Mouse (Mus musculus) left cerebral cortex, postnatal 25 days (tissue): ENCODE data around the gene Fam71a. TPM values are rescaled to one million over a fixed set of nuclear protein-coding genes. Genes with fewer than 3 reads are reported as not detected.
"Not testable (repeated sequence)": the region's sequence is repeated elsewhere in the genome, so short reads cannot be mapped to it uniquely, and the experiment has no call there.

Source experiments
- DNase-seq, 2 experiments: peaks; one replicate each; pipeline ENCODE4 v3.0.0; 2022; ENCODE audit warnings: low spot score in 2 of 2, mixed read lengths in 1 of 2
- intact Hi-C: fragments of 180-260 bp; cut with DNase I; formaldehyde crosslinking; loops from one replicate; pipeline ENCODE4 v1.15.1; 2025
- total RNA-seq, 2 experiments: library from RNA; stranded (reverse); gene quantifications; 2 replicates each; pipeline ENCODE4 v1.2.3; 2021

The Fam71a gene
- total RNA-seq, 2 experiments from 2014 or later, result not detected

DNA sequence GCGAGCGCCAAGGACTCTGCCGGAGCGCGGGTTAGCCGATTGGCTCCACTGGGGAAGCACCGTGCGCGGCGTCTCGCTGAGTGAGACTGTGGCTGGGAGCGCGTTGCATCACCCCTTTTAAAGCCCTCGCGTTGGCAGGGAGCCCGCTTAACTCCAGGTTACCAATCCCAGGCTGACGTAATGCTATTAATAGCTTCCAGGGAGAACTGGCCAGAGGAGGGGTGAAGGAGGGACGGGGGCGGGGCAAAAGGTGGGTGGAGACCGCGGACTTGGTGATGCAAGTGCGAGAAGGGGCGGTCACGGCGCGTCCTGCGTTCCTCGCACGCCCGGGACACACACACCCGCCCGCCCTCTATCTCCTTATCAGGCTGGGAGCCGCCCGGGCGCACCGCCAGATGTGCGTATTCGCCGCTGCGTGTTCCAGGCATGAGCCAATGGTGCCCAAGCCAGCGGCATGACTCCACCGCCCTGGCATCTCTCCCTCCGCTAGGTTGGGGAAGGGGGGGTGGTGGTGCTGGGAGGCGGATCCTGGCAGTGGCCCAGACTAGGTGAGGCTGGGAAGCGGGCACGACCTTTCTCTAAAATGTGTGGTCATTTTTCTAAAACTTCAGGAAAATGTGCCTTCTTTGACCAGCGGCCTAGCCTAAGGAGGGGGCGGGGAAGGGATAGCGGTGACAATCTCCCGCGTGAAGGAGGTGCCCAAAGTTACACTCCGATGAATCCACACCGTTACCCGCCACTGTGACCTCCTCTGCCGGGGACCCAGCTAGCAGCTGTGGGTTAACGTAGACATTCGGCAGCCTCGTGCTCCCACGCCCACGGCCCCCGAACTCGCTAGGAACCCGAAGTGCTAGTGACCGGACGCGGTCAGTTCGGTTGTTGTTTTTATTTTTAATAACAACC, 18.8 kb upstream of the Fam71a start:
- peak; percentile 79 to 82 for DNase-seq
- intact Hi-C loops, result loop anchor here (5.0 kb wide), 2 partner anchors 86 to 94 kb away; partner anchors contain the start of gene Batf3

DNA sequence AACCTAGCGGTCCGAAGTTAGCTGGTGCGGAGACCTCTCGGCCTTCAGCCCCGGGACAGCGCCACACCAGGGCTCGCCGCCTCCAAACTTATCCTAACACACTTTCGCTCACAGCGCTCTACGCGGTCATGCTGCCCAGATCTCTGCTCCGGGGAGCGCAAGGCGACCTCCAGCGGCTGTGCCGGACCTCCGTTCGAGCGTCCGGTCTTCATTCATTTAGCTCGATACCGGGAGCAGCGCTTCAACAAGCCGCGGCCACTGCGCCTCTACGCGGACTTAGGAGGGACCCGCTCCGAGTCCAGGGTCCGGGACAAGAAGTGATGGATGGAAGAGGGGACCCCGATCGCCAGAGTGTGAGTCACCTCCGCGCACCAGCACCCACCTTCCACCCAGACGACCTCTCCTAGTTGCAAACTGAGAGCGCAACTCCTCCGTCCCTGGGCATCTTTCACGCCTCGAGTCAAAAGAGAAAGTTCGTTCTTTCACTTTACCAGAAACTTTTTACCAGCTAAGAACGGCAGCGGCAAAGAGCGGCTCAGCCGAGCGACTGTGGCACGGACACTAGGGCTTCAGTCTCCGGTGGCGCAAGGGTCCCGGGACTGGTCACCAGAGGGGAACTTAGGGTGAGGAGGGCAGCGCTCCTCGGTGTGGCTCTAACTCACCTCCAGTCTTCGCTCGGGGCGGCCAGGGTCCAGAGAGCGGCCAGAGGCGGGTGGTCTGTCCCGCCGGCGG, 18.0 kb upstream of the Fam71a start:
- intact Hi-C loops, result loop anchor here (5.0 kb wide), 2 partner anchors 85 to 95 kb away; partner anchors contain the start of gene Batf3
- DNase-seq, result peak; percentile 16 to 21

DNA sequence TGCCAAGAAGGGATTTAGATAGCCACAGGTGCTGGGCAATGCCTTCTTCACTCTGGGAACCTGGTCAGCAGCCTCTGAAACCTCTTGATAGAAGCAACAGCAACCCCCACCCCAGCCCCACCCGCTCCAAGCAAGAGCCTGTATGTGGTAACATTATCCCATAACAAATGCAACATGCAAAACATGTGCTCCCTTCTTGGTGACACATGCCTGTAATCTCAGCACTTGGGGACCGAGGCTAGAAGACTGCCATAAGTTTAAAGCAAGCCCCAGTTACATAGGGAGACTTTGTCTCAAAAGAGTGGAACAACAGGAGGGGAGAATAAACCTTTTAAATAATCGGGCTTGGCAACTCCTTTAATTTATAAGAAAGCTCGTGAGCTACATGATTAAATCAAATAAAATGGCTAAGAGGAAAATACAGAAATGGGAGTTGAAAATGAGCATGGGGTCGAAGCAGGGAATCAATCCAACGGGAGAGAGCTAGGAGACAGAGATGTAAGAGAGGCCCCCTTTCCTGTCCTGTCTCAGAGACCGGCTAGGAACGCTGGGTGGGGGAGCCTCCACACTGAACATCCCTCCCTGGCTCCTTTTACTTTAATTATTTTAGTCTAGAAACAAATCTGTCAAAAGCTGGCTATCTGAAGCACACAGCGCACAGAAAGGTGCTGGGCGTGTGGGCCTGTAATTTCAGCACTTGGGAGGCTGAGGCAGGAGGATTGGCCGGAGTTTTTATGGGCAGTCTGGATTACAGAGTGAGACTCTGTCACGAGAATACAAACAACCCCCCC, 17.0 kb upstream of the Fam71a start:
- intact Hi-C loops, result loop anchor here (5.0 kb wide), 2 partner anchors 84 to 96 kb away; partner anchors contain the start of gene Batf3
- no peak for DNase-seq

DNA sequence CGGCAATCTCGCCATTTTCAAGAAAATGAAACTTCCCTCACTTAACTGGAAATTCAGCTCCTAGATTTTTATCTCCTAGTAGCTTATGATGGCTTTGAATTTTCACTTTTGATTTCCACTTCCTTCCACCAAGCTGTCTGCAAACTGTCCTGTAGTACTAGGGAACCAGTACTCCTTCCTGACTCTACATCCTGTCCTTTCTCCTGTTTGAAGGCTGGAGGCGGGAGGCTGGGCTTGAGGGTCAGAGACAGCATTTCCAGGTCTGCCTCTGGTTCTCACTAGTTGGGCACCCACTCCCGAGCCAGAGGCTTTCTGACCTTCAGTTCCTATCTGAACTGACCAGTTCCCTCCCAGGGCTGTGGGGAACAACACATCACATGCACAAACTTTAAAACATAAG, 15.8 kb upstream of the Fam71a start:
- intact Hi-C loops, result loop anchor here (5.0 kb wide), 2 partner anchors 83 to 97 kb away; partner anchors contain the start of gene Batf3
- DNase-seq, result no peak

DNA sequence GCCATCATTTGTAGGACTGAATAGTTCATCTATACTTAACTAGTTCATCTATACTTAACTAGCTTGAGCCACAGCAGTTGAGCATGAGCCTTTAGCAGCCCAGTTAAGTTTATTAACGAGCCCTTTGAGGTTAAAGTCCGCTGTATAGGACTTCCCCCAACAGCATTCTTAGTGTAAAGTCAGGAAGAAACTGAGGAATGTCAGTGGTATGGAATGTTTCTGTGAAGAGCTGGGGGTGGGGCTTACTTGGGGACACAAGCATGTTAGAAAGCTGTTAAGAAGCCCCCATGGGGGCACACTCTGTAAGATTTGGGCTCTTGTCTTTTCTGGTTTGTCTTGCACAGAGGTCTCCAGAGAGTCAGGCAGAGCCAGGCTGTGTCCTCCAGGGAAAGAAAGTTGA, 15.2 kb upstream of the Fam71a start:
- intact Hi-C loops, result loop anchor here (5.0 kb wide), 2 partner anchors 83 to 97 kb away; partner anchors contain the start of gene Batf3
- DNase-seq, result no peak

DNA sequence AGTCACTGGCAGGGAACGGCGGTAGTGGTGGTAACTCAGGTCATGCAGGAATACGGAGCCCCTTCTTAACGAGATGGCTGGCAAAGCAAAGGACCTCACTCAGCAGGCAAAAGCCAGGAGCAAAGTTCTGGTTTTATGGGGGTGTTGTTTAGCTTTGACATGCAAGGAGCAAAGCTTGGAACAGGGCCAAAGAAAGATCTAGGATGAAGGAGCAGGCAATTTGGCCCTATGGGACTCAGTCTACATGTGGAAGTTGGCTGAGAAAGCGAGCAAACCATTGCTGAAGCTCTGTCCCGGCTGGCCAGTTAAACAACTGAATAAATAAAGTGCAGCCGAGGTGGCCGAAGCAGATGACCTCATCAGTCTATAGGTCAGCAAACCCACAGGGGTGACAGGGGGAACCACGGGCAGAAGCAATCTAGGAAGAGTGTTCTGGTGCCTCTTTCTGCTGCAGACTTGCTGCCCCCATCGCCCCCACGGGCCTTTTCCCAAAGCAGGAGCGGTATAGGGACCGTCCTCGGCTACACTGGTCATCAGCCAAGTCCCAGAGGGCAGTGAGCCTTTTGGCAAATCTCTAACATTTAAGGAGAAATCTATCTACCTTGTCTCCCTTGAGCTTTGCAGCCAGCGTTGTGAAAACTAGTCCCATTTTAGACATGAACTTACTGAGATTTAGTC, 14.0 kb upstream of the Fam71a start:
- intact Hi-C loops, result no loop called here

DNA sequence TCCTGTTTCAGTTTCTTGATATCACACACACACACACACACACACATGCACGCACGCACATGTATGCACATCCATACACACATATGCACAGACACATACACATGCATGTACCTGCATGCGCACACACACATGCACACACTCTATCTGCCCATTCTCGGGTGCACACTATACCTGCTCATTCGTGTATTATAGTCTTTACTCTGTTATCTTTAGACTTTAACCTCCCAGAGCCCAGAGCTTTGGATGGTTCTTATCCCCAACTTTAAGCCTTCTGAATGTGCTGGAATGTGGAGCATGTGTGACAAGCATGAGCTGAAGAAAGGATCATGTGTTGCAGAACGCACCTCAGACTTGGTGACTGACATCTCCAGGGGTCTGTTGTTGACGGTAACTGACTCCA, 12.3 kb upstream of the Fam71a start:
- no peak for DNase-seq
- intact Hi-C loops, result no loop called here

More for the DNA sequence above, 14.0 kb upstream of the Fam71a start:
- DNase-seq, result no peak

DNA sequence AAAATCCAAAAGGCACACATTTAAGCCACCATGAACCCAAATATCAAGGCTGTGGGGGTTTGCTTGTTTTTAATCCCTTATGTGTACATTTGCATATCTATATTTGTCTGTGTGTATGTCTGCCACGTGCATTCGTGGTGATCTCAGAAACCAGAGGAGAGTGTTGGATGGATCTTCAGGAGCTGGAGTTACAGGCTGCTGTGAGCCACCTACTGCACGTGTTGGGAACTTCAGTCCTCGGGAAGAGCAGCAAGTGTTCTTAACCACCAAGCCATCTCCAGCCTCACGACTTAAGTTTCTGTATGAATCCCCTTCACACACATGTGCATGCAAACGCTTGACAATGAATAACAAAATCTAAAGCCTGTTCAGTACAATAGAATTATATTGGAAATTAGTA, 7.9 kb upstream of the Fam71a start:
- intact Hi-C loops, result no loop called here

DNA sequence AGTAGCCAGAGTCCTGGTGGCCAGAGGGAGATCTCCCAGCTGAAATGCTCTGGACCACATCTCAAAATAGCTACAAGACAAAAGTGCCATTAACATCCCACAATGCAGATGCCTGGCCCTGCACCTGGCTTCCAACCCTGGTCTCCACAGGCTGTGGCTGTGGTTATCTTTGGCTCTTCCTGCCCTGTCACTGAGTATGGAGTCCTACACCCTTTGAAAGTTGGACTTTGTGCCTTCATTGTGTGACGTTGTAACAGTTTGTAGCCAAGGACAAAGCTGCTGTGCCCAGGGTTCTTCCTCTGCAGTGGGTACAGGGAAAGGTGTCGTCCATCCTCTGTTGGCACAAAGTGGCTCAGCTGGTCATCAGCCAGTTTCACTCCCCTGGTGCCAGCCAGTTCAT, 5.8 kb upstream of the Fam71a start:
- no peak for DNase-seq
- intact Hi-C loops, result no loop called here

More for the DNA sequence above, 7.9 kb upstream of the Fam71a start:
- peak; percentile 56 to 80 for DNase-seq

DNA sequence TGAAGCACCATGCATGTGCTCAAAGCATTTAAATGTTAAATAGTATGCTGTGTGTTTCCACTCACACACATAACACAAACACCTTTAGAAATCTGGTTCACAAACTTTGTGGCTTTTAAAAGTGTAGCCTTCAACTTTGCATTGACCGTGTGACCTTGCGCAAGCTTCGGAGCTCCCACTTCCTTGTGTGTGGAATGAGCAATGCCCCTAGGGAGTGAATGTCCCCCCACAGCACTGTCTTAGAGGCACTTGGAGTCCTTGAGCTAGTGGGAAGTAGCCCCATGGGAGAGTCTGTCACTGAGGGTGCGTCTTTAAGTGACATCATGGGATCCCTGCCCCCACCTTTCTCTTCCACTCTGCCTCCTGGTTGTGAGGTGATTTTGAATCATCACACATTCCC, 1.6 kb upstream of the Fam71a start:
- DNase-seq, result no peak
- intact Hi-C loops, result no loop called here

DNA sequence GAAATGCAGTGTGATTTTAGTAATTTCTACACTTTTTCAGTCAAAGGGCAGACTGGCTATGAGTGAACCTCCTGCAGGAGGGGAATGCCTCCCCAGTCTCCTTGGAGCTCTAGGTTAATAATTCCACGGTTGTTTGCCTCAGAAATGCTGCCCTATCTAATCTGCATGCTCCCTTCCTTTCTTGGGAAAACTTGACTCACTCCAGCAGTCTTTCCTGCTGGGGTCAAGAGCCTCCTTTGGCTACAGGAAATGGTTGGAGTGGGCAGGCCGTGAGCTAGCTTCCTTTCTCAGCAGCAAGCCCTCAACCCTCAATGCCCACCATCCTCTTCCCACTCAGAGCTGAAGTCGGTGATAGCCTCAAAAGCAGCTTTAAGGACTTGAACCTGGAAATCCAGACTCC, 10.3 kb downstream of the Fam71a start:
- DNase-seq, result no peak
- intact Hi-C loops, result loop anchor here (10.0 kb wide), 1 partner anchor 120 kb away; no protein-coding TSS in a partner anchor

DNA sequence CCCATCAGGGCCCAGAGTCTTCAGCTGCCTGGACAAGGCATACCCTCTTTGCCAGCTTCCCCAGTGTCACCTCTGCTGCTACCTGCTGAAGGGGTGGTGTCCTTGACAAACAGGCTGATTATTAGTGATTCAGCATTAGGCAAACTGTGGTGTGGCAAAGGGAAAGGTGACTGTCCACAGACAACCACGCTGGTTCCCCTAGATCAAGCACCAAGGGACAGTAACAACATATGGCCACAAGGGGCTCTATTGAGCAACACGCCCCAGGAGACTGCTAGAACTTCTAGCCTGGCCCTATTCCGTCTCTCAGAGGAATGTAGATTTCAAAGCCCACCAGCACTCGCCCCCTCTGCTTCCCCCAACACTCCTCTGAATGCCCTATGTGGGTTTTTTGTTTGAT, 11.6 kb downstream of the Fam71a start:
- intact Hi-C loops, result loop anchor here (10.0 kb wide), 1 partner anchor 122 kb away; no protein-coding TSS in a partner anchor
- DNase-seq, result peak; percentile 30 to 33

DNA sequence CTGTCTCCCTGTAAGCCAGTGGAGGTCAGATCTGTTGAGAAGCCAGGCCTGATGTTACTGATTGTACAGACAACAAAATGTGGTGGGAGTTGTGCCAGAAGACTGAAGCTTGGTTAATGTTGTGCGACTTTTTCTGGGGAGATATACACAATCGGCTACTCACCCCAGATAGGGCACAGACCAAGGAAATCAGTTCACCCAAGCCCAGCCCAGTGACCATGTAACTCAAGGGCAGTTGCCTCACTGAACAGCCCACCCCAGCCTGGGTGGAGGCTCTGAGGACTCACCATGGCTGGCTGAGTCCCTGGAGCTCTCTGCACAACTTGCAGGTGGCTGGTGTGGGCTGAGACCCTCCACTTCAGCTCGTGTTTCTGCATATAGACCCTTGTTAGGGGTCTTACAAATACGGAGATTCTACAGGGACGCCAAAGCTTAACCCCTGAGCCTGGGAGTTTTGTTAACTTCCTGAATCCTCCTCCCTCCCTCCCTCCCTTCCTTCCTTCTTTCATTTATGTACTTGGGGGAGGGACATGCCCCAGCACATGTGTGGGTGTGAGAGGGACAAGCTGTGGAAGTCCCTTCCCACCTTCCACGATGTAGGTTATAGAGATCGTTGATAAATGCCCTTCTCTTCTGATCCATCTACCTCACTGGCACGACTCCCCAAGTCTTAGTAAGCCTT, 13.6 kb downstream of the Fam71a start:
- no peak for DNase-seq
- intact Hi-C loops, result loop anchor here (10.0 kb wide), 1 partner anchor 124 kb away; no protein-coding TSS in a partner anchor

DNA sequence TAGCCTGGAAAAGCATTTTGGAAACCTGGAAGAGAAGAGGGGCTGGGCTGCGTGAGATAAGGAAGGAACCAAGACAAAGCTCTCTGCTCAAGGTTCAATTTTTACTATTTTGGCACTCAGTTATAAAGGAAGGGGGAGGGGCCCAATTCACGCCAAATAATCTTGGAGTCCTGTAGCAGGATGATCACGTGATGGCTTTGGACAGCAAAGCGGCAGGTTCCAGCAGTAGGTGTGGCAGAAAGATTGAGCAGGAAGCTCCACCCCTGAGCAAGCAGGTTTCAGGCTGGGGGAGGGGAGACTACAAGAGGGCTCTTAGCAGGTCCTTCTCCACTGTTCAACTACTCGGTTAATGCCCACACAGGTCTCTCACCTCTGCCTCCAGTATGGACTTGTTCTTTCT, 15.1 kb downstream of the Fam71a start:
- DNase-seq, intact Hi-C loops: not testable (repeated sequence)

DNA sequence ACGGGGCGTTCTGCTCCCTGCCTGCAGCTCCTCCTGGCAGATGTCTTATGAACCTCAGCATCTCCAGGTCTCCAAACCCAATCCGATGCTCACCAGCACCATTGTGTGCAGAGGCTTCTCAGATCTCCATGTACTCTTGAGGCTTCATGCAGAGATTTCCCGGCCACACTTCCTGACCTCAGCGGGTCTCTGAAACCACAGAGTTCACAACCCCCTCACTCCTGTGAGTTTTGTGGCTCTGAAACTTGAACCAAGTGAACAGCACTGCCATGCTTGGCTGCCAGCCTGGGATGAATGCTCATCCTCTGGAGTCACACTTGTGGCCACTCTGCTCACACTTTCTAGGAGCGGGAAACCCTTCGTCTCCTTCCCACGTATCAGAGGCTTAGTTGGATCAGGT, 23.6 kb downstream of the Fam71a start:
- intact Hi-C loops, result no loop called here
- DNase-seq, result no peak

DNA sequence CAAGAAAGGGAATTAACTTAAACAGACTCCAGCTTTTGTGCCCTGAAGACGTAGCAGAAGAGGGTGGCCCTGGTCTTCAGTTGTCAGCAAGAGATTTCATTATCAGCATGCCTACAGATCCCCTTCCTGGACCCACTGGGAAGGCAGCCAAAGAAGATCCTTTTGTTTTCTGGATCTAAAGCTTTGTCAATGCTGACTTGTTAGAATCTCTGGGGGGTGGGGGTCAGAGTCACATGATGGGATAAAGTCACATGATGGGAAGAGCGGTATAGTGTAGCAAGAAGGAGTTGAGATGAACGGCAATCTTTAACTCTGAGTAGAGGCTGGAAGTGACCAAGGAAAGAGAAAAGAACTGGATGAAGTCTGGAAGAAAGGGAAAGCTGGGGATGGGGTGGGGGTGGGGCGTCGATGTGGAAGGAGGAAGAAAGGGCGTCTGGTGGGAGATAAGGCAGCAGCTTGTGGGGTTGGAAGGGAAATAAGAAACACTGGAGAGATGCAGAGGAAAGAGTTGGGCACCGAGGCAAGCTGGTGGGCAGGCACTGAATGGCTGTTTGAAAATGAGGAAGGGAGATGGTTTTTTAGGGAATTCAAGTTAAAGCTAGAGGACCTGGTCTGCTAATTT, 25.6 kb downstream of the Fam71a start:
- intact Hi-C loops, result no loop called here

DNA sequence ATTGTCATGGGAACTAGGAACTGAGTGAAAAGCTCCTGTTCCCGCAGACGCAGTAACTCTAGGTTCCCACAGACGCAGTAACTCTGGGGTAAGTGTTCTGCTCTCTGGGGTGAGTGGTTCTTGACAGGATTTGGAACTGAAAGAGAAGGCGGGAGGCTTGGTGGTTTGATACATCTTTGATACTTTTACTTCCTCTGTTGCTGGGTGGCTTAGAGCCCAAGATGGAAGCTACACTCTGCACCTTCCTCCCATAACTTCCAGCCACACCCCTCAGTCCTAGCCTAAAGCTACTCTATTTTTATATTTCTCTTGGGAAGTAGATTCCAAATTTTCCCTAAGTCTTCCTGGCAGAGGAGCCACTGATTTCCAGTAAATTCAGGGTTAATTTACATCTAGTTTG, 26.2 kb downstream of the Fam71a start:
- intact Hi-C loops, result no loop called here
- DNase-seq, result no peak

More for the DNA sequence above, 25.6 kb downstream of the Fam71a start:
- DNase-seq, result no peak

DNA sequence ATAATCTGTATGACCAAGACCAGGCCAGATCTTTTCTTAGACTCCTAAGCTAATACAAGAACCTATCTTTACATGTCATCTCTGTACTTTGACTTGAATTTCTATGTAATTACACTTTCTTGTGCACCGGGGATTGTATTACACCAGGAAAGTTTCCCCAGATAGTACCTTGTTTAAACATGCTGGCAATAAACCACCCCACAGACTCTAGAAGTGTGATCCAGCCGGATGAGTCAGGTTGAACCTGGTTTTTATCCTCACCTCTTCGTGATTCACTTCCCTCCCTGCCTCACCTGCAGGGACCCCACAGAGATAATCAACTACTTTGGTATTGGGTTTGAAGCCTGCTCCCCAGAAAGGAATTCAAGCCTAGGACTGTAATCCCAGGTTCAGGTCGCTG, 29.2 kb downstream of the Fam71a start:
- intact Hi-C loops, result no loop called here
- no peak for DNase-seq
